Mouse (Mus musculus): ENCODE data around the gene Il25. TPM values are rescaled to one million over a fixed set of nuclear protein-coding genes. Genes with fewer than 3 reads are reported as not detected.

Gene Il25
- polyA plus RNA-seq, 1 experiment from 2014 or later = not detected

- no peak overlapping the region for H3K4me2 ChIP-seq
- no peak overlapping the region; the same call in 1 of the 2 replicates for H3K27ac ChIP-seq (ENCODE audit: low read depth, low read length)
- peaks cover 26% of the 10 kb centered on the region for H3K4me1 ChIP-seq (ENCODE audit: control insufficient read depth, insufficient read depth, low read length)
- no peaks in the 10 kb centered on the region for H3K27me3 ChIP-seq (ENCODE audit: control insufficient read depth, insufficient read depth, low read length)
- H3K4me3 ChIP-seq (ENCODE audit: low read depth, low read length) = no peak overlapping the region
- ATAC-seq (replicated peaks; ENCODE audit: insufficient number of reproducible peaks, low FRiP score, low TSS enrichment) = no peak
- no peaks in the 10 kb centered on the region for H3K9me3 ChIP-seq (replicated peaks; ENCODE audit: control insufficient read depth, low read length)
- H3K36me3 ChIP-seq (ENCODE audit: control insufficient read depth, insufficient read depth, low read length) = peaks cover 18% of the 10 kb centered on the region
- no peak overlapping the region for H3K9ac ChIP-seq (ENCODE audit: low read depth, low read length)
- WGBS (ENCODE audit: insufficient replicate concordance) = 56% methylated on average over 2 of the region's 2 CpGs
Measured at GRCm38 (mm10) chr14:54897445-54897844, 35.0 kb upstream of the Il25 start.

GRCm38 (mm10) chr14:54900383-54900782 lies 32.1 kb upstream of the Il25 start:
- WGBS (ENCODE audit: insufficient replicate concordance) = 0% methylated on average over 3 of the region's 3 CpGs
- no peak overlapping the region for H3K4me3 ChIP-seq (ENCODE audit: low read depth, low read length)
- peaks cover 22% of the 10 kb centered on the region for H3K4me1 ChIP-seq (ENCODE audit: control insufficient read depth, insufficient read depth, low read length)
- no peaks in the 10 kb centered on the region for H3K27me3 ChIP-seq (ENCODE audit: control insufficient read depth, insufficient read depth, low read length)
- ATAC-seq (replicated peaks; ENCODE audit: insufficient number of reproducible peaks, low FRiP score, low TSS enrichment) = no peak; the same call in 1 of the 2 replicates
- no peaks in the 10 kb centered on the region for H3K9me3 ChIP-seq (replicated peaks; ENCODE audit: control insufficient read depth, low read length)
- no peak overlapping the region for H3K4me2 ChIP-seq
- H3K36me3 ChIP-seq (ENCODE audit: control insufficient read depth, insufficient read depth, low read length) = peaks cover 18% of the 10 kb centered on the region
- H3K27ac ChIP-seq (ENCODE audit: low read depth, low read length) = no peak overlapping the region
- no peak overlapping the region for H3K9ac ChIP-seq (ENCODE audit: low read depth, low read length)

- Histone ChIP-seq H3K4me3 (ENCODE audit: low read depth, low read length) (no peak overlapping the region), H3K27ac (ENCODE audit: low read depth, low read length) (no peak overlapping the region), H3K9me3 (replicated peaks; ENCODE audit: control insufficient read depth, low read length) (no peaks in the 10 kb centered on the region), H3K9ac (ENCODE audit: low read depth, low read length) (no peak overlapping the region), H3K27me3 (ENCODE audit: control insufficient read depth, insufficient read depth, low read length) (peaks cover 2% of the 10 kb centered on the region; the same call in 1 of the 2 replicates), H3K36me3 (ENCODE audit: control insufficient read depth, insufficient read depth, low read length) (peaks cover 12% of the 10 kb centered on the region), H3K4me2 (no peak overlapping the region), H3K4me1 (ENCODE audit: control insufficient read depth, insufficient read depth, low read length) (peaks cover 3% of the 10 kb centered on the region; the same call in 1 of the 2 replicates)
- ATAC-seq (replicated peaks; ENCODE audit: insufficient number of reproducible peaks, low FRiP score, low TSS enrichment) = no peak
- WGBS (ENCODE audit: insufficient replicate concordance) = 89% methylated on average over 4 of the region's 4 CpGs
Measured at GRCm38 (mm10) chr14:54903641-54904040, 28.9 kb upstream of the Il25 start.

GRCm38 (mm10) chr14:54908682-54909081 lies 23.8 kb upstream of the Il25 start:
- H3K36me3 ChIP-seq (ENCODE audit: control insufficient read depth, insufficient read depth, low read length) = peaks cover 12% of the 10 kb centered on the region
- peaks cover 16% of the 10 kb centered on the region for H3K4me1 ChIP-seq (ENCODE audit: control insufficient read depth, insufficient read depth, low read length)
- ATAC-seq (replicated peaks; ENCODE audit: insufficient number of reproducible peaks, low FRiP score, low TSS enrichment) = no peak
- no peaks in the 10 kb centered on the region for H3K9me3 ChIP-seq (replicated peaks; ENCODE audit: control insufficient read depth, low read length)
- no peak overlapping the region for H3K4me2 ChIP-seq
- no peak overlapping the region for H3K9ac ChIP-seq (ENCODE audit: low read depth, low read length)
- WGBS (ENCODE audit: insufficient replicate concordance) = 73% methylated on average over 7 of the region's 7 CpGs
- H3K27me3 ChIP-seq (ENCODE audit: control insufficient read depth, insufficient read depth, low read length) = peaks cover 2% of the 10 kb centered on the region; the same call in 1 of the 2 replicates
- H3K27ac ChIP-seq (ENCODE audit: low read depth, low read length) = no peak overlapping the region
- no peak overlapping the region for H3K4me3 ChIP-seq (ENCODE audit: low read depth, low read length)

GRCm38 (mm10) chr14:54912109-54912850 lies 20.2 kb upstream of the Il25 start:
- Histone ChIP-seq H3K9ac (ENCODE audit: low read depth, low read length) (peak overlapping the region; percentile 82), H3K27me3 (ENCODE audit: control insufficient read depth, insufficient read depth, low read length) (0 out of 2 replicates have a peak, but pooled peaks cover 2% of the 10 kb centered on the region), H3K27ac (ENCODE audit: low read depth, low read length) (no peak overlapping the region), H3K4me1 (ENCODE audit: control insufficient read depth, insufficient read depth, low read length) (peaks cover 13% of the 10 kb centered on the region), H3K9me3 (replicated peaks; ENCODE audit: control insufficient read depth, low read length) (no peaks in the 10 kb centered on the region), H3K4me3 (ENCODE audit: low read depth, low read length) (peak overlapping the region; percentile 72), H3K4me2 (peak overlapping the region; percentile 95), H3K36me3 (ENCODE audit: control insufficient read depth, insufficient read depth, low read length) (peaks cover 7% of the 10 kb centered on the region)
- ATAC-seq (replicated peaks; ENCODE audit: insufficient number of reproducible peaks, low FRiP score, low TSS enrichment) = peak; percentile 39
- 3% methylated on average over 50 of the region's 69 CpGs for WGBS (ENCODE audit: insufficient replicate concordance)

GRCm38 (mm10) chr14:54912886-54913285 lies 19.6 kb upstream of the Il25 start, which contains the start of gene Slc22a17:
Slc22a17 (minus strand) TSS chr14:54913132.
- H3K27ac ChIP-seq (ENCODE audit: low read depth, low read length) = no peak within 1 kb of the TSS

GRCm38 (mm10) chr14:54913343-54913742 lies 19.2 kb upstream of the Il25 start:
- peak overlapping the region; percentile 72 for H3K4me3 ChIP-seq (ENCODE audit: low read depth, low read length)
- H3K4me2 ChIP-seq = peak overlapping the region; percentile 95
- no peaks in the 10 kb centered on the region for H3K9me3 ChIP-seq (replicated peaks; ENCODE audit: control insufficient read depth, low read length)
- 18% methylated on average over 10 of the region's 10 CpGs for WGBS (ENCODE audit: insufficient replicate concordance)
- H3K27ac ChIP-seq (ENCODE audit: low read depth, low read length) = no peak overlapping the region
- H3K36me3 ChIP-seq (ENCODE audit: control insufficient read depth, insufficient read depth, low read length) = no peaks in the 10 kb centered on the region; the same call in 1 of the 2 replicates
- H3K4me1 ChIP-seq (ENCODE audit: control insufficient read depth, insufficient read depth, low read length) = peaks cover 13% of the 10 kb centered on the region
- ATAC-seq (replicated peaks; ENCODE audit: insufficient number of reproducible peaks, low FRiP score, low TSS enrichment) = no peak
- no peaks in the 10 kb centered on the region for H3K27me3 ChIP-seq (ENCODE audit: control insufficient read depth, insufficient read depth, low read length)
- peak overlapping the region; percentile 82; the same call in 1 of the 2 replicates for H3K9ac ChIP-seq (ENCODE audit: low read depth, low read length)

More at GRCm38 (mm10) chr14:54912886-54913285, 19.6 kb upstream of the Il25 start, which contains the start of gene Slc22a17:
- 1% methylated on average over 22 of the region's 28 CpGs for WGBS (ENCODE audit: insufficient replicate concordance)
- H3K4me1 ChIP-seq (ENCODE audit: control insufficient read depth, insufficient read depth, low read length) = peaks cover 13% of the 10 kb centered on the region
- H3K4me3 ChIP-seq (ENCODE audit: low read depth, low read length) = peak within 1 kb of the TSS; percentile 72
- peak within 1 kb of the TSS; percentile 95 for H3K4me2 ChIP-seq
- peak within 1 kb of the TSS; percentile 82 for H3K9ac ChIP-seq (ENCODE audit: low read depth, low read length)
- H3K36me3 ChIP-seq (ENCODE audit: control insufficient read depth, insufficient read depth, low read length) = 0 out of 2 replicates have a peak, but pooled peaks cover 1% of the 10 kb centered on the region
- 0 out of 2 replicates have a peak, but pooled peaks cover 1% of the 10 kb centered on the region for H3K27me3 ChIP-seq (ENCODE audit: control insufficient read depth, insufficient read depth, low read length)
- peak; percentile 66 for ATAC-seq (replicated peaks; ENCODE audit: insufficient number of reproducible peaks, low FRiP score, low TSS enrichment)
- no peaks in the 10 kb centered on the region for H3K9me3 ChIP-seq (replicated peaks; ENCODE audit: control insufficient read depth, low read length)

- Histone ChIP-seq H3K9me3 (replicated peaks; ENCODE audit: control insufficient read depth, low read length) (peaks cover 8% of the 10 kb centered on the region), H3K36me3 (ENCODE audit: control insufficient read depth, insufficient read depth, low read length) (peaks cover 11% of the 10 kb centered on the region), H3K27me3 (ENCODE audit: control insufficient read depth, insufficient read depth, low read length) (peaks cover 3% of the 10 kb centered on the region; the same call in 1 of the 2 replicates), H3K4me3 (ENCODE audit: low read depth, low read length) (no peak overlapping the region), H3K9ac (ENCODE audit: low read depth, low read length) (no peak overlapping the region), H3K4me2 (no peak overlapping the region), H3K27ac (ENCODE audit: low read depth, low read length) (no peak overlapping the region), H3K4me1 (ENCODE audit: control insufficient read depth, insufficient read depth, low read length) (peaks cover 15% of the 10 kb centered on the region)
- WGBS (ENCODE audit: insufficient replicate concordance) = 90% methylated on average over 16 of the region's 16 CpGs
- no peak for ATAC-seq (replicated peaks; ENCODE audit: insufficient number of reproducible peaks, low FRiP score, low TSS enrichment)
Measured at GRCm38 (mm10) chr14:54920076-54920685, 12.3 kb upstream of the Il25 start.

Measured in heart, embryonic 11.5 days (tissue).